Mouse (Mus musculus) adrenal gland, adult (tissue): Measurements from ENCODE around the gene Zfp207.
A peak's percentile ranks its signal among the peaks of the same experiment; 100 is the strongest.
"Not testable (repeated sequence)": the region's sequence is repeated elsewhere in the genome, so short reads cannot be mapped to it uniquely, and the experiment has no call there.

Experiments used
- DNase-seq, 2 experiments: peaks; one replicate each; pipeline ENCODE4 v3.0.0; 2022 to 2023; ENCODE audit warnings: low spot score in 1 of 2; ENCODE audit not compliant: inconsistent age in 2 of 2

Gene Zfp207

GRCm38 (mm10) chr11:80383019-80383625 lies at the start of gene Zfp207:
Gene Zfp207, plus strand, starts transcription at chr11:80383279.
- DNase-seq = peak; percentile 97 to 99

- peak; percentile 73 to 86 for DNase-seq
Observed at GRCm38 (mm10) chr11:80335609-80336350, 47.3 kb upstream of the Zfp207 start.

- DNase-seq = peak; percentile 69 to 84
Observed at GRCm38 (mm10) chr11:80336351-80336730, 46.7 kb upstream of the Zfp207 start.

- DNase-seq = no peak
Observed at GRCm38 (mm10) chr11:80342482-80342881, 40.6 kb upstream of the Zfp207 start.

- DNase-seq = peak; percentile 82 to 95
Observed at GRCm38 (mm10) chr11:80351832-80352430, 31.1 kb upstream of the Zfp207 start.

GRCm38 (mm10) chr11:80354832-80355231 lies 28.2 kb upstream of the Zfp207 start:
- no peak for DNase-seq

GRCm38 (mm10) chr11:80368949-80369348 lies 14.1 kb upstream of the Zfp207 start:
- DNase-seq = no peak

- DNase-seq = no peak
Observed at GRCm38 (mm10) chr11:80376651-80377050, 6.4 kb upstream of the Zfp207 start.

GRCm38 (mm10) chr11:80377712-80378451 lies 5.2 kb upstream of the Zfp207 start, which contains the start of gene 5730455P16Rik:
Gene 5730455P16Rik, minus strand, starts transcription at chr11:80378034.
- DNase-seq = peak; percentile 84 to 94

- DNase-seq = not testable (repeated sequence)
Observed at GRCm38 (mm10) chr11:80378452-80379068, 4.5 kb upstream of the Zfp207 start.

- not testable (repeated sequence) for DNase-seq
Observed at GRCm38 (mm10) chr11:80379184-80379583, 3.9 kb upstream of the Zfp207 start.

GRCm38 (mm10) chr11:80382626-80383018 lies 457 bp upstream of the Zfp207 start:
- no peak for DNase-seq

- DNase-seq = no peak
Observed at GRCm38 (mm10) chr11:80383626-80384046, 557 bp downstream of the Zfp207 start.

GRCm38 (mm10) chr11:80384461-80384860 lies 1.4 kb downstream of the Zfp207 start:
- DNase-seq = no peak

GRCm38 (mm10) chr11:80385055-80385454 lies 2.0 kb downstream of the Zfp207 start:
- peak in 1 of 2 experiments; percentile 53 for DNase-seq

GRCm38 (mm10) chr11:80386790-80387189 lies 3.7 kb downstream of the Zfp207 start:
- DNase-seq = peak in 1 of 2 experiments; percentile 45

GRCm38 (mm10) chr11:80389885-80390284 lies 6.8 kb downstream of the Zfp207 start:
- no peak for DNase-seq

- peak in 1 of 2 experiments; percentile 27 for DNase-seq
Observed at GRCm38 (mm10) chr11:80391407-80392120, 8.5 kb downstream of the Zfp207 start.

- DNase-seq = no peak
Observed at GRCm38 (mm10) chr11:80395930-80396329, 12.9 kb downstream of the Zfp207 start.

GRCm38 (mm10) chr11:80396617-80397016 lies 13.5 kb downstream of the Zfp207 start:
- DNase-seq = no peak
